Mouse (Mus musculus): Measurements from ENCODE around the gene Susd1. TPM values are rescaled to one million over a fixed set of nuclear protein-coding genes. Genes with fewer than 3 reads are reported as not detected.

Gene Susd1
- total and polyA plus RNA-seq, 3 experiments = 49.0 to 180 (median 67.6) TPM

GRCm38 (mm10) chr4:59330961-59331604 is 107.3 kb downstream of the Susd1 start:
- peak overlapping the region; percentile 18; the same call in 1 of the 2 replicates for H3K27ac ChIP-seq (ENCODE audit: control insufficient read depth, low read depth, low read length)
- no peak overlapping the region for H3K4me3 ChIP-seq (ENCODE audit: control insufficient read depth in 1 of 2, insufficient read depth in 1 of 2, low read depth in 2 of 2, low read length in 2 of 2)
- no peak for DNase-seq (ENCODE audit: low read depth, low spot score)
- H3K79me2 ChIP-seq (ENCODE audit: control insufficient read depth, insufficient read depth, low read length, poor library complexity) = no peaks in the 10 kb centered on the region
- peaks cover 8 to 19% of the 10 kb centered on the region in 2 experiments for H3K36me3 ChIP-seq (ENCODE audit: control insufficient read depth in 1 of 2, insufficient read depth in 2 of 2, low read length in 2 of 2)
- no peak overlapping the region for H3K9ac ChIP-seq (ENCODE audit: control insufficient read depth, low read depth, low read length, poor library complexity, severe bottlenecking)
- H3K9me3 ChIP-seq (replicated peaks; ENCODE audit: insufficient read depth, low read length) = no peaks in the 10 kb centered on the region
- TF ChIP-seq SIN3A (IDR thresholded peaks at IDR 0.05; ENCODE audit: low read length) (no peak), GATA1 (IDR thresholded peaks at IDR 0.05; ENCODE audit: low read depth, low read length) (no peak), MXI1 (IDR thresholded peaks at IDR 0.05; ENCODE audit: low read depth, low read length) (no peak), SMC3 (IDR thresholded peaks at IDR 0.05; ENCODE audit: low read depth, low read length) (no peak), TBP (IDR thresholded peaks at IDR 0.05; ENCODE audit: low read depth, low read length) (no peak), ELF1 (IDR thresholded peaks at IDR 0.05; ENCODE audit: low read depth, low read length) (no peak), POLR2A (IDR thresholded peaks at IDR 0.05; ENCODE audit: control insufficient read depth in 1 of 2, insufficient read depth in 1 of 2, low read depth in 1 of 2, low read length in 2 of 2, poor library complexity in 1 of 2) (no peak), TAL1 (IDR thresholded peaks at IDR 0.05; ENCODE audit: low read length) (no peak), RAD21 (IDR thresholded peaks at IDR 0.05; ENCODE audit: low read depth, low read length) (no peak), ZNF384 (IDR thresholded peaks at IDR 0.05; ENCODE audit: low read depth, low read length) (no peak), ZC3H11A (IDR thresholded peaks at IDR 0.05; ENCODE audit: low read depth, low read length) (no peak)
- H3K4me1 ChIP-seq (ENCODE audit: control insufficient read depth in 1 of 2, insufficient read depth in 2 of 2, low read length in 2 of 2) = peaks cover 3 to 11% of the 10 kb centered on the region in 2 experiments
- no peaks in the 10 kb centered on the region for H3K27me3 ChIP-seq (ENCODE audit: control insufficient read depth in 1 of 2, insufficient read depth in 2 of 2, low read length in 2 of 2)

- TF ChIP-seq BHLHE40 (IDR thresholded peaks at IDR 0.05; ENCODE audit: borderline replicate concordance, low read depth, low read length) (no peak), TCF12 (IDR thresholded peaks at IDR 0.05; ENCODE audit: low read depth, low read length) (no peak), TAL1 (IDR thresholded peaks at IDR 0.05; ENCODE audit: low read length) (no peak), E2F4 (IDR thresholded peaks at IDR 0.05; ENCODE audit: borderline replicate concordance, low read depth, low read length) (no peak), CTCF (IDR thresholded peaks at IDR 0.05 in 2 of 3, conservative IDR thresholded peaks at IDR 0.05 in 1 of 3; ENCODE audit: control insufficient read depth in 1 of 3, insufficient read depth in 1 of 3, low read depth in 2 of 3, low read length in 3 of 3, poor library complexity in 1 of 3, severe bottlenecking in 1 of 3) (no peak), NELFE (IDR thresholded peaks at IDR 0.05; ENCODE audit: low read depth, low read length) (no peak), GABPA (IDR thresholded peaks at IDR 0.05; ENCODE audit: low read depth, low read length) (no peak), MXI1 (IDR thresholded peaks at IDR 0.05; ENCODE audit: low read depth, low read length) (no peak), POLR2AphosphoS5 (IDR thresholded peaks at IDR 0.05; ENCODE audit: borderline replicate concordance, low read depth, low read length) (no peak), SIN3A (IDR thresholded peaks at IDR 0.05; ENCODE audit: low read length) (no peak), CHD1 (IDR thresholded peaks at IDR 0.05; ENCODE audit: low read depth, low read length) (no peak), USF2 (IDR thresholded peaks at IDR 0.05; ENCODE audit: borderline replicate concordance in 1 of 2, insufficient read depth in 1 of 2, low read depth in 1 of 2, low read length in 2 of 2) (no peak), SMC3 (IDR thresholded peaks at IDR 0.05; ENCODE audit: low read depth, low read length) (no peak), ELF1 (IDR thresholded peaks at IDR 0.05; ENCODE audit: low read depth, low read length) (no peak)
- DNase-seq (ENCODE audit: low read depth, low spot score) = no peak
- no peaks in the 10 kb centered on the region for H3K9me3 ChIP-seq (replicated peaks; ENCODE audit: insufficient read depth, low read length)
- peaks cover 14 to 17% of the 10 kb centered on the region in 2 experiments for H3K36me3 ChIP-seq (ENCODE audit: control insufficient read depth in 1 of 2, insufficient read depth in 2 of 2, low read length in 2 of 2)
- no peak overlapping the region for H3K9ac ChIP-seq (ENCODE audit: control insufficient read depth, low read depth, low read length, poor library complexity, severe bottlenecking)
- no peak overlapping the region for H3K4me3 ChIP-seq (ENCODE audit: control insufficient read depth in 1 of 2, insufficient read depth in 1 of 2, low read depth in 2 of 2, low read length in 2 of 2)
- H3K27me3 ChIP-seq (ENCODE audit: control insufficient read depth in 1 of 2, insufficient read depth in 2 of 2, low read length in 2 of 2) = no peaks in the 10 kb centered on the region
- H3K79me2 ChIP-seq (ENCODE audit: control insufficient read depth, insufficient read depth, low read length, poor library complexity) = no peaks in the 10 kb centered on the region
- peaks cover 9 to 20% of the 10 kb centered on the region in 2 experiments for H3K4me1 ChIP-seq (ENCODE audit: control insufficient read depth in 1 of 2, insufficient read depth in 2 of 2, low read length in 2 of 2)
- H3K27ac ChIP-seq (ENCODE audit: control insufficient read depth, low read depth, low read length) = no peak overlapping the region
Observed at GRCm38 (mm10) chr4:59329461-59330304, 108.8 kb downstream of the Susd1 start.

Data from MEL (cell line).